Mouse (Mus musculus): ENCODE results near the gene Arhgap22.

Gene Arhgap22

DNA sequence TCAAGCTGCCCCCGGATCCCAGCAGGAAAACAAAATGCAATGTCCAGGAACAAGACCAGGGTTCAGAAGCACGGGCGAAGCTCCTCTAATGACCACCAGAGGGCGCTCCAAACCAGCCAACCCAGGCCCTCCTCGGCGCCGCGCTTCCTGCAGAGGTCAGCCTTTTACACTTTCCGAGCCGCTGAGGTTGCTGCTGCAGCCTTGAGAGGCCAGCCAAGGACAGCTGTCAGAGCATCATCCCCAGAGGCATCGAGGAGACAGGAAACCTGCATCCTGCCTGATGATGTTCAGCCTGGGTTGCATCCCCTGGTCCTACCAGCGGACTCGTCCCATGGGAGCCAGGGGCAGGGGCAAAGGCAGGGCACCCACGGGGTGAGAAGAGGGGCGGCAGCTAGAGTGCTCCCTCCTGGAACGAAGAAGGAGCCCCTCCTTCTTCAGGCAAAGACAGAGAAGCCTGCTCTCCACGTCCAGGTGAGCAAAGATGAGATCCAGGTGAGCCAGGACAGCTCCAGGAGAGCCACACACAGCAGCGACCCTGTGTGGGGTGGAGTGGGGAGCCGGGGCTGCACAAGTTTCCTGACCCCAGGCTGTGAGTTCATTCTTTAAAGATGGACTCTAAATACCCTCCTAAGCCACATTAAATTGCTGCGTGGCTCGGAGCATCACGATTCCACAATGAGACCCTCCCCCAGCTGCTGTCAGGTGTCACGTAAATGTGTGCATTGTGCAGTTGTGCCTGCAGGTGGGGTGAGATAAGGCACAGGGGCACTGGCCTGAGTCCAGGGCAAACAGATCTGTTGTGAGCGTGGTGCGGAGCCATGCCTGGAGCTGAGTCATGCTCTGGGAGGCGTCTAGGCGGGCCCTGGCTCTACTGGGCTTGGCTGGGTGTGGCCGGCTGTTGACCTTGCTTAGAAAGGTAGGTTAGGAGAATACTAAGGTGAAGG, at the start of gene Arhgap22:
Arhgap22 (plus strand) TSS at position 204 of the 944 bp plus-strand sequence.
- DNase-seq (ENCODE audit: low read depth, low spot score): peak; percentile 80

DNA sequence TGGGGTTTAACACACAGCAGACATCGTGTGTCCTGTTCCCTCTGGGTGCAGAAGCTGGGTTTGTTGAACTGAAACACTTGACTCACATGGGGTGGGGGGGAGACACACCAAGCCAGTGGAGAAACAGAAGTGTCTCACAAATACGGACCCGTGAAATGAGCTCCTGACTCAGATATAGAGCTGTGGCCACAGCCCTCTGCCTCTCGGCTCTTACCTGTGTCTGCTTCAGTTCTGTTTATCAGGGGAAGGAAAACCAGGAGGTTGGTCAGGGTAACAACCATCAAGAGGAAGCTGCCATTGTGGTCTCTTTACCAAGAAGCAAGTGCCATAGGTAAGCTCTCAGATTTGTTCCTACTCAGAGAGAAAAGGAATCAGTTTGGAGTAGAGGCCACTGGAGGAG, 45.1 kb upstream of the Arhgap22 start:
- DNase-seq (ENCODE audit: low read depth, low spot score): no peak

DNA sequence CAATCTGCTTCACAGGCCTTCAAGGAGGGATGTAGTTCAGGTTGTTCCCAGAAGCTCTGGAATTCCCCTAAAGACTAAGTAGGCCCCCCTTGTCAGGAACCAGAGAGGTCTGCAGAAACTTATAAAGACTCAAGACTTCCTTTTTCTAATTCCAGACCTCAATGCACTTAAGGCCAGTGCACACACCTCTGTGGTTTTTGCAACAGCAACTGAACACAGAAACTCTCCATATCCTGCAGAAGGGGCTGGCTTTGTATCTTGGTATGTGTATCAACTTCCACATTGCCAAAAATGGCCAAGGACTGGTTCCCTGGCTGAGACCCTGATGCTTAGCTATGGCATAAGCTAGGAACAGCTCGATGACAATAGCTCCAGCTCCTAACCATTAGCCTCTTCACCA, 41.9 kb upstream of the Arhgap22 start:
- DNase-seq (ENCODE audit: low read depth, low spot score): no peak

DNA sequence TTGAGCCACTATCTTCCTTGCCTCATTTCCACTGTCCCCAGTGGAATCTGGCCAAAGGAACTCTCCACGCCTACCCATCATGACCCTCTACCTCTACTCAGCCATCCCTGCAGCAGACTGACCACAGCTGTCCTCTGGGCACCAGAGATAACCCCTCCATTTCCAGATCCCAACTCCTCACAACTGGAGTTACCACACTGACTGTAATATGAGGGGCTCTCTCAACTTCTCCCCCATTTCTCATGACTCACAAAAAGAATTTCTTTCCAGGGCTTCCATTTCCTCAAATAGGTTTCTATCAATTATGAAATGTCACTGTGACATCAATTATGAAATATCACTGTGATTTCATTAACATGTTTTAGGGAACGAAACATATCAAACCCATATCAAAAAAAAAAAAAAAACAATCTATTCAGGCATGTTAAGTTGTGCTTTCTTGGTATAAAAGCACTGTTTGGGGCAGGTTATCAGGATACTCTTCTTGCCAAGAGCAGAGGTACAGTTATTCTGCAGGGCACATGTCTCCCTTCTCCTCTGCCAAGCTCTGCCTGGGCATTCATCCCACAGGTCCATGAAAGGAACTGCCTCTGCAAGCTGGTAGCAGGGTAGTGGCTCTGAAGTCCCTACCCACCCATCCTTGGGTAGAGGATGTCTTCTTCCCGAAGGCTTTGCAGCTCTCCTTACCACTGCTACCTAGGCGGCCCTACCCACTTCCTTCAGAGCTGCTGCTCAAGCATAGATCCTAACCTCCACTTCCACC, 38.6 kb upstream of the Arhgap22 start:
- DNase-seq (ENCODE audit: low read depth, low spot score): no peak

DNA sequence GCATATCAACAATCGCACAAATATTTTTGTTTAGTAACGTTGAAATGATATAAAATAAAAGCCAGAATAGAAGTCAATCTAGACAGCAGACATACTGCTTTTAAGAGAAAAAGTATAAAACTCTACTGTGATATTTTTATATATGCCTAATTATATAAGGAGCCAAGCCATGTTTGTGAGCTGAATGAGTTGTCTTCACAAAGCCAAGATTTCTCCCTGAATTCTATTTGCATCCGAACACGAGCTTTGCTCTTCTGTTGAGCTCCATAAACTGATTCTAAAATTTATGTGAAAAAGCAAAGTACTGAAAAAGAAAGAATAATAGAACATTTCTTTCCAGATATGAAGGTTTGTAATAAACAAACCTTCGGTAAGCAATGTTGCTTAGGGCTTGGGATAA, 33.7 kb upstream of the Arhgap22 start:
- no peak for DNase-seq (ENCODE audit: low read depth, low spot score)

DNA sequence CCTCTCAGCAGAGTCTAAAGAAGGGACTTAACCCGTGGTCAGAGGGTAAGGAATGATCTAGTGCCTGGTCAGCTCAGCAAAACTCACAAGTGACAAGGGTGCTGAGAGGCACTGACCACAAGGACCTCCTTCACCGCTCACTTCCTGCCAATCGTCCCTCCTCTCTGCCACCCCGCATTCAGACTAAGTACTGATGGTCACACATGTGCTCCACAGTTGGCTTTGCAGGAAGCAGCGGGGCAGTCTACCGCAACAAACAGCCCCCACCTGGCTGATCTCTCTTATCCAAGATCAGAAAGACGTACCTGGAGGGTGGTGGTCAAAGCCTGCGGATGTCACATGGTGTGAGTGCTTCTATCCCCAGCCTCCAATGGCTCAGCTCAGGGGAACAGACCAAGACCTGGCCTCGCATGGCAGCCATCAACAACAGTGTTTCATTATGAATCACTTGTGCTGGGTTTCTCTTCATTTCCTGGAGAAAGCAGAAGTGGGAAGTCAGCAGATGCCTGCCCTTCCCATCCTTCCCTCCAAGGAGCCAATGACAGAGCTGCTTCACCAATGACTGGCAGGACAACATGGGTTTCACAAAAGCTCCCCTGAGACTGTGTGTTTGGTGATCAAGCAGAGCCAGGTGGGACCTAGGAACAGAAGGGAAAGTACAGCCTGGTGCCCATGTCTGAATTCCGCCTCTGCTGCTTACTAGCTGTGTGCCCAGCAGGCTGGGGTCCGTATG, 28.6 kb upstream of the Arhgap22 start, which contains the start of gene Wdfy4:
Wdfy4 (minus strand) TSS at position 441 of the 733 bp plus-strand sequence.
- DNase-seq (ENCODE audit: low read depth, low spot score): no peak

DNA sequence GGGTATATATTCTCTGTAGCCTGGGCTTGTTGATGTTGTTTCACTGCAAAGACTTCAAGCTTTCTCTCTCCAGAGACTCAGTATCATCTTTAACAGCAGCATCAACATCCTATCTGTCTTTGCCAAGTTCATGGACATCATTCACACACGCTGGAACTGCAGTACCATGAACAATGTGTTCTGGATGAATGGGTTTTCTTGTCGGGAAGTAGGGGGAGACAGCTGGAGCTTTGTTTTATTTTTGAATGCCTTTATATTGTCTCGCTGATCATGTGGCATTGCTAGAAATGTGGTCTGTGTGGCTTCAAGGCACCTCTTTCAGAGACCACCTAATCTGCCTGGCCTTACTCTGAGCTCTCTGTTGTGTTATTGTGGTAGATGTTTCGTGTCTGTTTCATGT, 26.6 kb upstream of the Arhgap22 start:
- DNase-seq (ENCODE audit: low read depth, low spot score): no peak

DNA sequence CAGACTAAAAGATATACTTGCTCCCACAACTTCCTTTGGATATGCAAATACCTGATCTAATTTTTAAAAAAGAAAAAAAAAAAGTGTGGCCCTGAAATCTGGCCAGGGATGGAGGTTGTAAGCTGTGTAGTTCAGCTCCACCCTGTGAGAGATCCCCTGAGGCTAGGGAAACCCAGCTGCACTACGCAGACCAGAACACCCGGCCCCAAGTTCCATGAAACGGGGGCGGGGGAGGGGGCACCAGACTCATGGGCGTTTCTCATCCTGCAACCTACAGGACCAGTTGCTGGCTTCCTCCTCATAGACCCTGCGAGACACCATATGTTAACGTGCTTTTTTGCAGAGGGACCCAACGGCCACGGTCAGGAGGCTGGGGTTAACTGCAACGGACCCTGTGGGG, 24.6 kb upstream of the Arhgap22 start:
- no peak for DNase-seq (ENCODE audit: low read depth, low spot score)

DNA sequence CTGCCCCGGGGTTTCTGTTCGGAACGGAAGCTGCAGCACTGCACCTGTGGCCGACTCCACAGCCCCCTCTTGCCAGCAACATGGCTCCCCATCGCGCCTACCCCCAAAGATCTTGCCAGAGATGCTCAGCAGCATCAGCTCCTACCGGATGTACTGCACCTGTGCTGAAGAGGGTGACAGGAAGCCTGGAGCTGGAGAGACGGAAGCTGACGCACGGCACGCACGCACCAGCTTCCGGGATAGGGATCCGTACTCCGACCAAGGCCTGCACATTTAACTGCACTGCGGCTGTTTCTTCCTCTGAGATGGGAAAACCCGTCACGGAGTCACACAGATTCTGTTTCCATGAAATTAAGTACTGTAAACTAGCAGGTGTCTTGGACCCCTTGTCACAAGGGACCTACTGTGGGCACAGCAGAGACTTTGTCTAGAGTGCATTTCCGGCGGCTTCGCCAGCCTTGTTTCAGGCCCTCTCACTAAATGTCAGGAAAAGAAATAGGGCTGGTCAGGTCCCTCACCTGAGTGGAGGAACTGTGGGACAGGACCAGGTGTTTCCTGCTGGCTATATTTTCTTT, 23.9 kb upstream of the Arhgap22 start:
- no peak for DNase-seq (ENCODE audit: low read depth, low spot score)

DNA sequence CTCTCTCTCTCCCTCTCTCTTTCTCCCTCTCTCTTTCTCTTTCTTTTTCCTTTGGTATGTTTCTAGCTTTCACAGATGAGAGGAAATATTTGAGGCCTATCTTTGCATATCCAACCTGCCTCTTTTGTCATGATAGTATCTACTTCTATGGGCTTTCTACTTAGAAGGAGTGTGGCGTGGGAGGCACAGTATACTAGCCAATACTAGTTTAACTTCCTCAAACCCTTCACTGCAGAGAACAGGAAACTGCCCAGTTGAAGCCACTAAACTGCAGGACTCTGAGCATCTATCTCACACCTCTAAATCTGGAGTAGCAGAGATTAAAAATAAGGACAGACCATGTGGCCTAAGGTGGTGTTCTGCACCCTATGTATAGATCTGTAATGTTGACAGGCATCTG, 23.2 kb upstream of the Arhgap22 start:
- no peak for DNase-seq (ENCODE audit: low read depth, low spot score)

DNA sequence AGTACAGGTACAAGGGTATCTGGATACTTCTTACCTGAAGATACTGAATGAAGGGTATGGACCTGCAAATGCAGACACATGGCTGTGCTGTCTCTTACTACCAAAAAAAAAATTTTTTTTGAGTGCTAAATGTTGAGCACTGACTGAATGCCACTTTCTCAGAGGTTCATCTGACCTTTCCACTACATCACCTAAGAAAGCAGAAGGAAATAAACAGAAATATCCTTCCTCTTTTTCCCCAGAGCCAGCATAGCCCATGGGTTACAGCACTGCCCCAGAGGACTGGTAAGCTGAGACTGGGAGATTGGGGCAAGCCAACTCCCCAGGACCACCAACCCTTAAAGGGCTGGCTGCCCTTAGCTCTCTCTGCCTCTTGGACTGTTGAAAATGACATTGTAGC, 20.1 kb upstream of the Arhgap22 start:
- no peak for DNase-seq (ENCODE audit: low read depth, low spot score)

DNA sequence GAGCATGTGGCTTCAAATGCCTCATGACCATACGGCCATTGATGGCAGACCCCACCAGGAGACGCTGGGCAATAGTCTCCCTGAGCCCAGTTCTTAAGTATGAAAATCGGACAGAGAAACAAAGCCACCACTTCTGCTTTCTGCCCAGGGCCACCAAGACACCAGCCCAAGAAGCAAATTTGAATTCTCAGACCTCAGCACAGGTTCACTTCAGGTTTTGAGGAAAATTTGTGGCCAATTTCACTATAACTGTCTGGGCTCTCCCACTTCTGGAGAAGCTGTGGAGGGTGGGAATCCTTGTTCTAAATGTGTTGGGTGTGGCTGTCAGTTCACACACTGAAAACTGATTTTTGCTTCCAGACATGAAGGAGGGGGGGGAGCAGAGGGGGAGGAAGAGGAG, 19.6 kb upstream of the Arhgap22 start:
- no peak for DNase-seq (ENCODE audit: low read depth, low spot score)

DNA sequence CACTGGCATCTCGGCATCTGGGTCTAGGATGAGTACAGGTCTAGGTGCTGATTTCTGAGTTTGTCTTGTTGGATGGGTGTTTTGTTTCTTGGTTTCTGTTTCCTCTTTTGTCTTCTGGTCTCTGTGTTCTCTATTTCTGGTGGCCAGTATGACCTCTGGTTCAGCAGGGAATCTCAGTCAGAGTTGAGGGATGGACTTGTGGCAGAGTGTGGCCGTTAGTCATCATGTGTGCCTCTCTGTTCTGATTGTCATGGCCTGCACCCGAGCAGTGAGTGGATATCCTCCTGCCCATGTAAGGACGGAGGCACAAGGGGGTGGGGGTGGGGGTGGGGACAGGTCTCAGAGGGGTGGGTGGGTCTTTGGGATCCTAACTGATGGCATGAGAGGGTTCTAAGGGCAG, 11.7 kb upstream of the Arhgap22 start:
- no peak for DNase-seq (ENCODE audit: low read depth, low spot score)

DNA sequence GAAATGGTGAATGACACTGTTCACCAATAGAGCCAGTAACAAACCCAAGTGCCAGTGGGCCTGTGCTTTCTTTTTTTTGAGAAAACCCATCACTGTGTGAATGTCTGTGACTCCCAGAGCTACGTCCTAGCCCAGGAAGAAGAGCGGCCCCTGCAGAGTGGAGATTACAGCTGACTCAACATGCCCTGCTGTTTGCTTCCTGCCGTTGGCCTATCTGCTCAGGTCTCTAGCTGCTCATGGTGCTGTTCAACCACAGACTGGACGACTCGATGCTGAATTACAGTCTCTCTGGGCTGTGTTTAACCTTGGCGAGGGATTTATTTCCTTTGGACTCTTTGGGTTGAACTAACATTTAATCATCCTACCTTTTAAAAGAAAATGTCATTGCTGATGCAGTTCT, 10.9 kb upstream of the Arhgap22 start:
- DNase-seq (ENCODE audit: low read depth, low spot score): no peak

DNA sequence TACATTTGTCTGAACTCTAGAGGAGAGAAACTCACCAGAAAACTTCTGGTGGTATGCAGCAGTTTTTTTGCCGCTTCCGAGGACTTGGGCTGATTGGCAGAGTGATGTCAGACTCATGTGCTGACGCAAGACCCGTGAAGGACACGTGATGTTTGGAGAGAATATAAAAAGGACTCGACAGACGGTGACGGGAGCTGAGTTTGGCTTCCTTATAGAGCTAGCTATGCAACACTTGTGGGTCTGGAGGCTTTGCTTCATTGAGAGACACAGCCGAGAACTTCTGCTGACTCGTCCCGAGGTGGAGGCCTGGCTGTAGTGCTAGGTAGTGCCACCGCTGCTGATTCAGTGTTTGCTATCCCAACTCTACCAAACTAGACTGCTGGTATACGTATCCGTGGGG, 10.0 kb upstream of the Arhgap22 start:
- DNase-seq (ENCODE audit: low read depth, low spot score): no peak

DNA sequence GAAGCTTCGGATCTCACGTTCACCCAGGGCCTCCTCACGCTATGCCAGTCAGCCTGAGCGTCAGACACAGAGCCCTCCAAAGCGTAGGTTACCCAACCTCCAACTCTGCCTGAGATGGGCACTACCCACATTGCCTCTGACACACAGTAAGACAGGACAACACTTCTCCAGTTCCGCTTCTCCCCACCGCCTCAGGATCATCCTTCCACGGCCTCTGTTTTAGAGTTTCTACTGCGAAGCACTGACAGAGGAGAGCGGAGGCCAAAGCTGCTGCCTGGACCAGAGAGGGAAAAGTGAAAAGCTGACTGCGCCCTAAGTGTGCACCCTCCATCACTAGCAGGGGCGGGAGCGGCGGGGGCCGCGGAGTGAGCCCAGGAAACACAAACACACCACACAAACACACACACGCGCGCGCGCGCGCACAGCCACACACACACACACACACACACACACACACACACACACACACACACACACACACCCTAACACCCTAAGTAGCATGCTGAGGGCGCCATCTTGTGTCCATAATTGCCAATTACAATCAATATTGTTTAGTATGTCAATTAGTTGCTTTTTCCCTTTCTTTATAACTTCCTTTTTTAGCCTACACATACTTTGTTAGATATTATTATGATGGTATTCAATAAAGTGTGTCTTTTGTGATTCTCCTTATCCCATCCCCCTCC, 8.4 kb upstream of the Arhgap22 start:
- peak; percentile 24 for DNase-seq (ENCODE audit: low read depth, low spot score)

DNA sequence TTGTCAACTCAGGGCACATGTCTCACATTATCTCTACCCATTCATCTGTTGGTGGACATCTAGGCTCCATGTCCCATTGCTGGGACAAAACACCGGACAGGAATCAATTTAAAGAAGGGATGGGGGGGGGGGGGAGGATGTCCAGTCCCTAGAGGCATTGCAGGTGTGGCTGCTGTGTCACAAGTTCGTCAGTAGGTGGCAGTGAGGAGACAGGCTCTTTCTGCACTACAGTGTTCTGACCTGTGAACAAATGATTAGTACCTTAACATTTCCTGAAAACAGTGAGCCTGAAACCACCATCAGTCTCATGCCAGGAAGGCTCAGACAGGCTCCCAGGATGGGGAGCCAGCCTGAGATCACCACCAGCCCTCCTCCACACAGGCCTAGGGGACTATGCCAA, 6.8 kb upstream of the Arhgap22 start:
- no peak for DNase-seq (ENCODE audit: low read depth, low spot score)

DNA sequence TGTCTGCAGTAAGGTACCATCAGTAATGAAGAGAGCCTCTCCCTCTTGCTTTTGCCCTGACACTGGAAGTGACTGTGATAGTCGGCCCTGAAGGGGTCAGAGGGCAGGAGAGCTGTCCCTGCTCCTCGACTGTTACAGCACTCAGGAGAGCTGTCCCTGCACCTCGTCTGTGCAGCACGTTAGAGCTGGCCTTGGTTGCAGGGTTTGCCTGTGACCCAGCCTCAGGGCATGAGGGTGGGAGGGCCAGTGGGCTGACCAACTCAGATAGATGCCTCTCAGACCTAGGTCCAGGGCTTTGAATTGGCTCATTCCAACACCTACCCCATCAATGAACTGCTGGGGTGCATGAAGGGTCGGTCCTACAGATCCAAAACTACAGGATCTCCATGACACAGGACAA, 5.5 kb upstream of the Arhgap22 start:
- DNase-seq (ENCODE audit: low read depth, low spot score): no peak

DNA sequence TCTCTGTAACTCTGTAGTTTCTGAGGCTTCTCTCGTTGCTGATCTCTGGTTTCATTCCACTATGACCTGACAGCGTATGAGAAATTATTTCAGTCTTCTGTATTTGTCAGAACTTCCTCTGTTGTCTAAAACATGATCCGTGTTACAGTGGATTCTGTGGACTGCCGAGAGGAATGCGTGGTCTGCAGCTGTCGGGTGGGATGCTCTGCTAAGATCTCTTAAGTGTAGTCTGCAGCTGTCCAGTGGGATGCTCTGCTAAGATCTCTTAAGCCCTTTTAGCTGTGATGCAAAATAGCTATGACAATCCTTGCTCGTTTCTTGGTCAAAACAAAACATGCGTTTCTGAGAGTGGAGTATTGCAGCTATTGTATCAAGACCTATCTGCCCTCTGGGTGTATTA, 3.0 kb upstream of the Arhgap22 start:
- no peak for DNase-seq (ENCODE audit: low read depth, low spot score)

DNA sequence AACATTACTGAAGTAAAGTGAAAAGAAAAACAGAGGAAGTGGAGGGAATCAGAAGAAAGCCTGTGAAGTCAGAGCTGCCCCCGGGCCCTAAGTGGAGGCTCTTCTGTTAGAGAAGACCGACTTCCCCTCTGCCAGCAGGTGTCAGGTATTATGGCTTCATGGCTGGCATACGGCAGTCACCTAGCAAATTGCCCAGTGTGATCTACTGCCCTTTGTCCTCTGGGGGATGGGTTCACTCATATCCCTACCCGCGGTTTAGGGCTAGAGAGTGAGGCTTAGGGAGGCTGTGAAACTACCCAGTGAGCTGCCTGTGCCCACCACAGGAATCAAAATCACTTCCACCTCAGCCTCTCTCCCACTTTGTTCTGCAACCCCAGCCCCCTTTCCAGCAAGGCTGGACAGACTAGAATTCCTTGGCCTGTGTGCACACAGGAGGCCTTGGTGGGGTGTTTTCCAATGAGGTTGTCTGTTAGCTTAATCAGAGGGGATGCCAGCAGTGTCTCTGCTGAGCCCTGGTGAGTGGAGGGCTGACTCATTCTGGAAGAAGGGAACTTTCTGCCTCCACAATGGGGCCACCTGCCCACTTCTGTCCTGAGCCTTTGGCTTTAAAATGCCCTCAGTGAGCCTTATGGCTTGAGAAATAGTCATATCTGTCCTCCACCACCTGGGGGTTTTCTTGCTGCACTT, 1.4 kb upstream of the Arhgap22 start:
- no peak for DNase-seq (ENCODE audit: low read depth, low spot score)

DNA sequence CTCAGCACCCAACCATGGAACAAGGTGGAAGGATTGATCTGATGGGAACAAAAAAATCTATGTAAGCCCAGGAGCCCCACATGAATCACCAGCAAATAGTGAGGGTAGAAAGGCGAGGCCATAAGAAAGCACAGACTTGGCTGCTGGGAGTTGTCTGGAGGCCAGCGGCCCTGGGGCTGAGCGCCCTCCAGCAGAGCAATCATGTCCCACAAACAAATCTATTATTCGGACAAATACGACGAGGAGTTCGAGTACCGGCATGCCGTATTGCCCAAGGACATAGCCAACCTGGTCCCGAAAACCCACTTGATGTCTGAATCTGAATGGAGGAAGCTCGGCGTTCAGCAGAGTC, 892 bp upstream of the Arhgap22 start:
- DNase-seq (ENCODE audit: low read depth, low spot score): no peak

All from retina, postnatal 7 days (tissue).